Mouse (Mus musculus) heart, adult 9 months (tissue): ENCODE measurements around the gene Marveld3.

Source experiments
- DNase-seq, 2 experiments: peaks; one replicate each; pipeline ENCODE4 v3.0.0; 2022; ENCODE audit warnings: low spot score in 2 of 2

Gene Marveld3

DNA sequence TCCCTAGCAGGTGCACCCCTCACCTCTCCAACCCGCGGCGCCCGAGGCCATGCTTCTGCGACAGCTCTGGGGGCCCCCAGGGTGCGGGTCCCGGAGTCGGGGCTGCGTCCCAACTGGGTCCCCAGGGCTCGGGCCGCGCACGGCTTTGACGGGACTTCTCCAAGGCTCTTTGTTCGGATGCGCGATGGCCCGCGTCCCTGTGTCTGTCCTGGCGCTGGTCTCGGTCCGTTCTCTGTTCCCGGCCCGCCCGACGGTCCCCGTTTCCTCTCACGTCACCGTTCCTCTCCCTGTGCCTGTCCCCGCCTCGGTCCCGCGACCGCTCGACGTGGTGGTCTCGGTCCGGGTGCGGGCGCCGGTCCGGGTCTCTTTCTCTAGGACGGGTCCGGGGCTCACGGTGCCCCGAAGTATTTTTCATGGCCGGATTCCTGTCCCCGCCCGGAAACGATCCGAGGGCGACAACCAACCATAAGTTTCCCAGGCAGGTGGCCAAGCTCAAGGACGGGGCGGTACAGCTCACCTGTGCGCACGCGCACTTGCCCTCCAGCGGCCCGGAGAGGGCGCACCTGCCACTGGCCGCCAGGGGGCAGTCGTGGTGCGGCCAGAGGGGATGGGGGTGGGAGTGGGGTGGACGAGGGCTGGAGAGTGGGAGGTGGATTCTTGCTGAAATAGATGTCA is at the start of gene Marveld3:
Gene Marveld3 (minus strand): TSS at position 511 of the 675 bp plus-strand sequence.
- no peak for DNase-seq

DNA sequence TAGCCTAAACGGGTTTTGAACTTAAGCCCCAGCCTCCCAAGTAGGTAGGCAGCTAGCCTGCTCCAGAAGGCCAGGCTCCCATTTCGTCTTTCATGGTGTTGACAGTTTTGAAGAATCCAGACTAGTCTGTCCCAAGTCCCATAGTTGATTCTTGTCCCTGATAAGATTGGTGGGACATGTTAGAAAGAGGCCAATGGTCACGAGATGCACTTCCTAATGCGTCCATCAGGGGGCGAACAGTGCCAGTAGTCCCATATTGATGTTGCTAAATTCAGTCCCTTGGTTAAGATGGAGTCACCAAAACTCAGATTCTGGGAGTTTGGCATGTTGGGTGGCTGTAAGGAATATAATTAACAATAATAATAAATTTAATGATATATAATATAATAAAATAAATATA is 48.9 kb upstream of the Marveld3 start:
- DNase-seq = no peak

DNA sequence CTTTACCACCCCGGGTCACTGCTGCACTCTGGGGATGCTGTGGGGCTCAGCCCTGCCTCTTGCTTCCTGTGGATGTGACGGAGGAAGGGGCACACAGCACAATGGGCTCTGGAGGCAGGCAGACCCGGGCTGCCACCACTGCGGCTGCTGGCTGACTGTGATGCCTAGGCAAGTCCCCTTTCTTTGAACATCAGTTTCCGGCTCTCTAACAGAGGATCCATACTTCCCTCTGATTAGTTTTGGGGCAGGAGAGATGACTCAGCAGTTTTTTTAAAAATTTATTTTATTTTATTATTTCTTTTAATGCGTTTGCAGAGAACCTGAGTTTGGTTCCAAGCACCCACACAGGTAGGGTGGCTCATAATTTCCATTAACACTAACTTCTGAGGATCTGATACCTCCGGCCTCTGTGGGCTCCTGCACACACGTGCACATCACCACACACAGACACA is 47.0 kb upstream of the Marveld3 start:
- no peak for DNase-seq

DNA sequence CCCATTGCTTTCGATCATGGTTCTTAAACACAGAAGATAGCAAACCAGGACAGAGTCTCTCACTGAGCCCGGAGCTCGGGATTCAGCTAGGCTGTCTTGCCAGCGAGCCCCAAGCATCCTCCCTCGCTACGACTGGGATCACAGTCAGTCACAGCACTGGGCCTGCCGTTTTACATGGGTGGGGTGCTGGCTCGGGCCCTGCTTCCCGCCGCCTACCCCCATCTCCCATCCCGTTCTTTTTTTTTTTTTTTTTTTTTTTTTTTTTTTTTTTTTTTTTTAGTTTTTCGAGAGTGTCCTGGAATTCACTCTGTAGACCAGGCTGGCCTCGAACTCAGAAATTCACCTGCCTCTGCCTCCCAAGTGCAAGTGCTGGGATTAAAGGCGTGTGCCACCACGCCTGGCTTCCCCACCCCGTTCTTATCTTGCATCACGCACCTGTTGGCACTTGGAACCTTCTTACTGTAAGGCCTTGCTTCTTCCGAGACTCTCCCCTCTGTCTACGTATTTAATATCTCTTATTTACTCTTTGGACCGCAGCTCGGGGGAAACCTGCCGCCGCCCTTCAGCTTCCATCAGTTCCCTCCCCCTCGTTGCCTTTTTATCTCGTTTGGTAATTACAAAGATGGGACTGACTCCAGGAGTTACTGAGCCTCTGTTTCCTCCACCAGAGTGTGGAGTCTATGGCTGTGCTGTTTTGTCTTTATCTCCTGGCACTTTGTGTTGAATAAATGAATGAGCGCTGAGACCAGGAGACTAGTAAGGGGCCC is 46.4 kb upstream of the Marveld3 start:
- no peak for DNase-seq

DNA sequence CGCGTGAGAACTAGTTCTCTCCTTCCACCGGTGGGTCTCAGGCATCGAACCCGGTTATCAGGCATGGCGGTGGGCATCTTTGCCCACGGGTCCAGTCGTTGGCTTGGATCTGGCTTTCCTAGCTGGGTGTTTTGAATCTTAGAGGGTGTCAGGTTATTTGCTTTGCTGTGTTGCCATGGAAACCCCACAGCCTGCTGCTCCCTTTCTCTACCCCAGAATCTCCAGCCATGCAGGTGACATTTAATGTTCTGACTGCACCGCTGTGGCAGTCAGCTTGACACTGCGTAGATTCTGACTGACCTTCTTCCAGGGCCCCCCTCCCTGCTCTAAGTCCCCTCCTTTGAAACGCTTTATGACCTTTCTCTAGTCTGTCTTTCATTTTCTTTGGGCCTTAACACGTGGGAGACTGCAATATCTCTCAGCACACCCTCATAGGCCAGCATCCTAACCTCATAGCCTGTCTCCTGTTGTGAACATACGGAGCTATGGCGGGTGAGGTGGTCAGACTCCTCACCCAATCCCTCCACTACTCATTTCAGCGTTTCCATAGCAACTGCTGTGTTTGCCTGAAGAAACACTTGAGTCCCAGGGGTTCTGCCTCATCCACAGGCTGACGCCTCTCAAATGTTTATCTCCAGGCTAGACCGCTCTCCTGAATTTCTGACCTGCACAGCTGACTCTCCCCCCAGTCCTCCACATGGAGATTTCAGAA is 44.5 kb upstream of the Marveld3 start:
- DNase-seq = no peak

DNA sequence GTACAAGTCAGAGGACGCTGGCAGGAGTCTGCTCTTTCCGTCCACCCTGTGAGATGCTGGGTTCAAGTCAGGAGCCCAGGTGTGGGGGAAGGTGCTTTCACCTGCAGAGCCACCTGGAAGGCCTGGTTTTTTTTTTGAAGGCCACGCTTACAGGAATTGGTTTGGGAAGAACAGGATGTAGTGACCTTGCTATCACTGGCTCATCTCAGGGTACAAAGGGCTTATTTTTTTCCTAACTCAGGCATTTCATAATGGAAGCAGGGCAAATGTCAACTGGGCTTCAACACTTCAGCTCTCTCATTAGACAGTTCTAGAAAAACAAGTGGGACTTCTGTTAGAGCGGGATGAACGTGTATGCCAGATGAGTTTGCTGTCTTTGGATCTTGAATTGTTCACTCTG is 42.3 kb upstream of the Marveld3 start:
- DNase-seq = no peak

DNA sequence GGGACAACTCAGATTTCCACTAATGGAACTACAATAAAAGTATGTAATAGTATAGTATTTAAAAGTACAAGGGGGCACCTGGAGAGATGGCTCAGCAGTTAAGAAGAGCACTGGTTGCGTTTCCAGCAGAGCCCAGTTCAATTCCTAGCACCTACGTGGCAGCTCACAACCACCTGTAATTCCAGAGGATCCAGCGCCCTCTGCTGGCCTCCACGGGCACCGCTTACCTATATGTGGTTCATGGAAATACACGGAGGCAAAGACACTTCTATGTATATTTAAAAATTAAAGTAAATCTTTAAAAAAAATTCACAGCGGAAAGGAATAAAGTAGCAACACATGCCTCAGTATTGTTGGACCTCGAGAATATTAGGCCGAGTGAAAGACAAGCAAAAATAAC is 41.0 kb upstream of the Marveld3 start:
- no peak for DNase-seq

DNA sequence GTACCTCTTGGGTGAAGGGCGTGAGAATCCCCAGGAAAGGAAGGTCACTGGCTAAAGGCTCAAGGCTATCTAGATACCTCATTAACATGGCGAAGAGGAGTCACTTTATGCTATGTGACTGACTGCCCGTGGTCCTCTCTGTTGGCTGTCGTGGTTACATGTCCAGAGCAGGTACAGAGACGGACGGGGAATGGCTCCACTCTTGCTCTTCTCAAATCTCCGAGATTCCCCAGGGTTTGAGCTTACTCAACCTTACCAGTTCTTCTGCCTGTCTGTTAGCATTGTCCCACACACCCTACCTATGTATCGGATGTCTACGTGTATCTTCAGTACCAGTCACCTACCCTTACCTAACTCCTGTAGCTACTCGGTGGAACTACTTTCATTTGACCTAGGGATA is 38.0 kb upstream of the Marveld3 start:
- no peak for DNase-seq

DNA sequence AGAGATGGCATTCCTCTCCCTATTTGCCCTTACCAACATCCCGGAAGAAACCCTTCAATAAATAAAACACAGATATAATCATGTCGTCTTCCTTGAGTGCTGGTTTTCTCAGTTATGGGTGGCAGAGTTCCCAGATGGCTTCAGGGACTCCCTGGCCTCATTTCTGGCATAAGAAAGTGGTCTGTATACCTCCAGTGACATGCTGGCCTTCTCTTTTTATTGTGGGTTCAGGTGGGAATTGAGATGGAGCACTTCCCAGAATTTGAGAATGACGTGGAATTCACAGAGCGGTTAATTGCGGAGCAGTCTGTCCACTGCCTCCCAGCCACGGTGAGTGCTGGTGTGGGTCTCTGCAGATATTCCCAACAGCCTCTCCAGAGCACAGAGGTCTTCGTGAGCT is 36.1 kb upstream of the Marveld3 start:
- no peak for DNase-seq

DNA sequence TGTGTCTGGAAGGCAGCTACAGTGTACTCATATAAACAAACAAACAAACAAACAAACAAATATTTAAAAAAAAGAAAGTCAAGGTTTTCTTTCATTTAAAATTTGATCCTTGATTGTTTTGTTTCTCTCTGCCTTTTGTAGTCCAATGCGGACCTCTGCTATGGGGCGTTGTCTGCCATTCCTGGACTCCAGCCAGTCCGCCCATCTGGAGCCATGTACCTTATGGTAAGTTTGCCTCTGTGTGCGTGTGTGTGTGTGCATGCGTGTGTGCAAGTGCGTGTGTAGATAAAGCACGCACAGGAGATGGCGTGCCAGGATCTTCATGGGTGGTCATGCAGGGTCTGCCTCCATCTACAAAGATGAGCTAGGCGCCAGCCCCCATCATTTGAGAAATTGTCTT is 35.4 kb upstream of the Marveld3 start:
- no peak for DNase-seq

DNA sequence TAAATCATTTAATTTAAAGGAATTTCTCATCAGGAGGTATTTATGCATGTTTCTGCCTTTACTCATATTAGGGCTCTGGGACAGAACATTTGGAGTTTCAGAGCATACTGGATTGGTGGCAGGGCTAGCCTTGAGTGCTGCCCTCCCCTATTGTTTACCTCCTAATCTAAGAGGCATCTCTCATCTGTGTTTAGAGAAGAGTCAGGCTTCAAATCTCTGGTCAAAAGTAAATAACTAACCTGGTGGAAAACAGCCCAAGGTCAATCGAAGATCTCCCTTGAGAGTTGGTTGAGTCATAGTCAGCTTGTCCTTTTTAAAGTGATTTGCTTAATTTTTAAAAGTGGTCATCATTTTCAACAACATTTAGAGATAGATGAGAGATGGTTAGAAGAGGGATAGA is 30.9 kb upstream of the Marveld3 start:
- no peak for DNase-seq

DNA sequence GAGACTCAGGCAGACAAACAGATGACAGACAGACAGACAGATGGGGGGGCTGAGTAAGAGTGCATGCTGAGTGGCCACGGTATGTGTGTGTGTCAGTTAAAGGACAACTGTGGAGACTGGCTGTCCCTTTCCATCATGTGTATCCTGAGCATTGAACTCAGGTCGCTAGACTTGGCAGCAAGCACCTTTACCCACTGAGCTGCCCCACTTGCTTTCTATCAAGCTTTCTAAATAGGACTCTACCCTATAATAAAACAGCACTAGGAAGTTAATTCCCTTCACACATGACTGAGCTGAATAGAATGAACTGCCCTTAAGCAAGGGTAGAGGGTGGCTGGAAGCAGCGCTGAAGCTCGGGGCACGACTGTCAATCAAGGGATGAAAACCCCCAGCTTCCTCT is 30.2 kb upstream of the Marveld3 start:
- no peak for DNase-seq

DNA sequence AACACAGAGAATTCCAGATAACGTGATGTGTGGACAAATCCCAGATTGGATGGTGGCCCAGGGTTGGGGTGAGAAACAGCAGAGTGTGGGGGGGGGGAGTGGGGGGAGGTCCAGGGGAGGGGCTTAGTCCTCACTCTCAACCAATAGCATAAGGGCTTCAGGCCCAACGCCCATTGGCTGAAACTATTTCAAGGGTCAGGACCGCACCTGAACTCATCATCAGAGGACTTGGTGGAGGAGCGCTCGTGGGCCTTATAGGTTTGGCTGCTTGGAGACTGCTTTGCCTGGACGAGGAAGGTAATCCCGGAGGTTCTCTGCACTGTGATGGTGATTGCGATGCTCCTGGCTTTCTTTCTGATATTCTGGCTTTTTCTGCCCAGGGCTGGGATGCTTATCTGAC is 28.2 kb upstream of the Marveld3 start, which contains the start of gene Tat:
Gene Tat (plus strand): TSS at position 214 of the 400 bp plus-strand sequence.
- no peak for DNase-seq

DNA sequence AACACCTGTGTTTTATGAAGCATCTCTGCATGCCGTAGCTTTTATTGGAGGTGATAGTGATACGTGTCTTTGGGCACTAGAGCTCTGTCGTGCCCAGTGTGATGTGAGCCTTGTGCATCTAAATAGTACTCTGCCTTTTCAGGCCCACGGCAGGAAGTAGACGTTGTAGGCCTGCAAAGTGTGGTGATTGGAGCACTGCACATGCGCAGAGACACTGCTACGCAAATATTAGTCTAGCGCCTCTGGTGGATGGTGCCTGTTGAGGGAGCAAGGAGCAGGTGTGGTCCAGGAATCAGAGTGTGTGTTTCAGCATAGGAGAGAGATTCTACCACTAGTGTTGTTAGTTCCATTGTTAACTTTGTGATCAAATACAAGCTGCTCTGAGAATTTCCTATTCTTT is 27.1 kb upstream of the Marveld3 start:
- no peak for DNase-seq

DNA sequence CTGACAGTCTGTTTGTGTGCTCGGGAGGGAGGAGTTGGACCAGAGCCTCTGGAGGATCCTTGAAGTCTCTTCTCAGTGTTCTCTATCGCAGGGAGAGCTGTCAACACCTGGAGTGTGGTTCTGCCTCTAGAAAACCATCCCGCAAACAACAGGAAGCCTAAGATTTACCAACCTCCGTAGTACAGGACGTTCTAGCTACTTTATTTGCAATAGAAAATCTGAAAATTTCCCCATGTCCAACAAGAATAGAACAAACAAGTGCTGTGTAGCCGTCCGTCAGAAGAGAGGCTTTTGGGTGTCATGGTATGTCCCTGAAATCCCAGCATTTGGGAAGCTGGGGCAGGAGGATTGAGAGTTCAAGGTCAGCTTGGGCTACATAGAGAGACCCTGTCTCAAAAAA is 25.8 kb upstream of the Marveld3 start:
- no peak for DNase-seq

DNA sequence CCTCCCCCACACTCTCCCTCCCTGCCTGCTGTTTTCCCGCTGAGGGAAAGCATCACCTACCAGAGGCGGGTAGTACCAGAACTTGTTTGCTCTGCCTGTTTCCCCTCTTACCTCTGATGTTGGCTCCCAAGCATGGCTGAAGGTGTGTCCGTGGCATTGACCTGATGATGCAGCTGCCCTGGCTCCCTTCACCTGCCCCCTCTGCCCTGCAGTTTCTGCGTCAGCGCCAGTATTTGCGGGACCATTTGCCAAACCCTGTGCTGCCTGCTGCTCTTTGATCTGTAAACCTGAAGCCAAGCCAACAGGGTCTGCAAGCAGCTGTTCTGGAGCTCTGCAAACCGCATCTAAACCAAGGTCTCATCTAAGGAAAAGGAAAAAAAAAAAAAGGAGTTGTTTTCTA is 24.4 kb upstream of the Marveld3 start:
- DNase-seq = no peak

DNA sequence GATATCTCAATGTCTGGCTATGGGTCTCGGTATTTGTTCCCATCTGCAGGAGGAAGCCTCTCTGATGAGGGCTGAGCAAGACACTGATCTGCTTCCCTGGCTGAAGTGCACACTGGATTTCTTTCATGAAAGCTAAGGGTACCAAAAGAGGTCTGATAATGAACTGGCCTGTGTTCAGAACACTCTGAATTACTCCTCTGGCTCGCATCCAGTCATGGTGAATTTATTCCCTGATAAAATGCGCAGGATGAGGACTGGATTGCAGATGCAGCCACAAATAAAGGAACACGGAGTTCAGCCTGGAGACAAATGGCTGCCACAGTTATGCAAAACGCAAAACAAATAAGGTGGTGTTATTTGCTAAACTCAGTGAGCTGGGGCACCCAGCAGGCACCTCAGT is 21.9 kb upstream of the Marveld3 start:
- no peak for DNase-seq

DNA sequence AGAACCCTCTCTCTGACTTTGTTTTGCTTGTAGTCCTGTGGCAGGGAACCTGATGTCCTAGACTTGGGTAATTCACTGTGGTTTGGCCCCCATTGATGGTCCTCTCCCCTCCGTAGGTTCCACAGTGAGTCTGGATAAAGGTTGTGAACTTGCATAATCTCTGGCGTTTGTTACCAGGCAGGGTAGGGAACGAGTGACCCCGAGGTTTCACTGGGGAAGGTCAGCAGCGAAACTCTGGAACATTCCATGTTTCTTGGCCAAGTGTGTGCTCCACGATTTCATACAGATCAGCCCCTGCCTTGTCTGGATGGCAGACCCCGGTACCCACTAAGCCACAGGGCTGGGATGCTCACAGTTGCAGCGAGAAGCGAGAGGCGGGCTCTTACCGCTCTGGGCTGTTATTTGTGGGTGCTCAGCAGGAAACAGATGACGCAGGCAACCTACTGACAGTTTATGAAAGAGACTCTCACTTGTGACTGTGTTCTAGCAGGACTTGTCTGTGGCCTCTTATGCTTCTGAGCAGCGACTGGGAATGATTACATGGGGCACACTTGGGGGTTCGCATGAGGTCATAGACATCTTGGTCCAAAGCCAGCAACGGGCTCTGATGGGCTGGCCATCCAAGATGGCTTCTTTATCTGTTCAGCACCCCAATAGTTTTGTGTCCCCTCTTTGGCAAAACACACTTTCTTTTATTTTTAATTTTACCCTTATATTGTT is 20.5 kb upstream of the Marveld3 start:
- no peak for DNase-seq

DNA sequence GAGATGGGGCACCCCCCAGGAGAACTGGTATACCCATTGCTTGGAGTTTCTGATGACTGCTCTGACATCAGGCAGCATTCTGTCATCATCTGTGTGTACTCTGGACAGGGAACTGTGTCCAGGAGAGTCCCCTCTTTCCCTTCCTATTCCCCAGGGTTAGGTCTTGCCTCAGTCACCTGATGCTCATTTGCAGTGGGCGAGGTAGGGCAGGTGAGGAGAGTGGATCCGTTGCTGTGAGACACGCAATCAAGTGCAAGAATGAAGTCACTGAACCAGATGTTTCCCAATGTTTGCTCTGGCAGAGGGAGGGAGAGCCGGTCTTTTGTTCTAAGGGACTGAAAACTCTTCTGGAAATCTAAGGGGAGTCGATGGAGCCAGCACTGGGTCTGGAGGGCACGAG is 17.3 kb upstream of the Marveld3 start:
- DNase-seq = no peak

DNA sequence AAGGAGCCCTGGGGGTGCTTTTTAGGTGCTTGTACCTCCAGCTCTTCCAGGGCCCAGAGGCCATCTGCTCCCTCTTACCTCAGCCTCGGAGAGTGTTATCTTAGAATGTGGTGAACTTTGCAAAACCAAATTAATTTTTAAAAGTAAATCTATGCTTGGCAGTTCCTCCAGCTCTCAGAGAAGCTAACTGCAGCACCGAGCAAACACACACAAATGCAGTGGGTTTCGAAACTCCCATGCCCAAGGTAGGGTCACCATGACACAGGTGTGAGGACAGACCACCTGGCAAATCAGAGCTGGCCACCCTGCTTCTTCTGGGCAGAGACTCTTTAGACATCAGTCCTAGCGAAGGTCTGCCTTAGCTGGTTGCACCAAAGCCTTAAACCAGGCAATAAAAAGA is 10.9 kb upstream of the Marveld3 start:
- no peak for DNase-seq

DNA sequence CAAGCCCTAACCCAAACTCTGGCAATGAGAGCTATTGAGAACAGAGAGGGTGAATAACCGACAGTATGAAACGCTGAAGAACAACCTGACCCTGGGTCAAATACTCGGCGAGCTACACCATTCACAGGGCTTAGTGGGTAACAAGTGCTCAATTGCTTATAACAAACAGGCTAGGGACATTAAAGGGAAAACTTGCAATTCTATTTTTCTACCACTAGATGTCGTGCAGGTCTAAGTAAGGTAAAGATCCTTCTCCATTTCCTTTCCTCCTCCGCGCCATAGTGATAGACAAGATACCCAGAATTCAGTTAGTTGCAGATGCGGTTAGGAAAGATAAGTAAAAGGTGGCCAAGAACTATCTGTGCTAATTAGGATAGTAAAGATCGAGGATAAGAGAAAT is 8.3 kb upstream of the Marveld3 start:
- no peak for DNase-seq

DNA sequence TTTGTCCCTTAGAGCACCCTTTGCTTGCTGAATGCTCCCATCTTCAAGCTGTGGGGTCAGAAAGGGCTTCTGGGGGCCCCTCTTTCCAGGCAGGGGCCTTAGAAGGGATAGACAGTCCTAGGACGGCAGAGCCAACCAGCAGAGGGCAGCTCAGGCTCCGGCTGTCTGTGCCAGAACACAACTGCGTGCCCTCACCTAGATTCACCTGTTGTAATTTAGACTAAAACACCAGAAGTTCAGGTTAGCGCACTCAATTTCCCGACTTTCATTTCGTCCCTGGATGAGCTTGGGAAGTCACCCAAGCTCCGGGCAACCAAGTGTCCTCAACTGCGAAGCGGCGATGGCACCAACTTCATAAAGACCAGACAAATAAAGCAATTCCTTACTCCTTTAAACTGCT is 6.8 kb upstream of the Marveld3 start:
- no peak for DNase-seq
